Mouse (Mus musculus) bone marrow, adult 2 months (tissue): ENCODE results near the gene Cdx4.

Source experiments
- CTCF ChIP-seq: fragments of 200-500 bp; IDR thresholded peaks from 2 replicates; pipeline ENCODE4 v1.5.1; 2011; ENCODE audit warnings: low read length, control low read depth; ENCODE audit not compliant: control insufficient read depth, insufficient read depth
- POLR2A ChIP-seq: fragments of 200-500 bp; IDR thresholded peaks from 2 replicates; pipeline ENCODE4 v1.6.1; 2011; ENCODE audit warnings: low read depth, mild to moderate bottlenecking, control low read depth, low read length, borderline replicate concordance; ENCODE audit not compliant: control insufficient read depth

GRCm38 (mm10) chrX:103329386-103329785, 8.2 kb downstream of the Cdx4 start:
- TF ChIP-seq POLR2A (no peak), CTCF (no peak)
